10 mouse cellular contexts compared by ENCODE assay signal in genomic region chr14:32856246-32856645, GRCm38 (mm10). TPM values are rescaled to one million over a fixed set of nuclear protein-coding genes. Genes with fewer than 3 reads are reported as not detected.
A peak's percentile ranks its signal among the peaks of the same experiment; 100 is the strongest.
DNase-seq lines count a peak whose midpoint lies in the region; ATAC-seq lines count a peak whose summit lies in the region.
"Had no signal": no experiment of that assay in that cellular context is flagged by ENCODE, and none has a peak within 500 bp of the region (broad histone marks: within the 10 kb centered on the region; RNA-seq: fewer than 3 reads in every experiment).

No protein-coding gene starts in this region.

- 36% methylated on average over 5 of the region's 5 CpGs for WGBS in heart, embryonic 14.5 days
- WGBS in embryonic facial prominence, embryonic 13.5 days: 33% methylated on average over 5 of the region's 5 CpGs
- WGBS in hindbrain, embryonic 16.5 days: 44% methylated on average over 5 of the region's 5 CpGs
- 43% methylated on average over 5 of the region's 5 CpGs for WGBS in midbrain, embryonic 14.5 days

- intact Hi-C loops in heart, postnatal 36 days (cut with DNase I): loop anchor here (2.0 kb wide), 1 partner anchor 105 kb away; no protein-coding TSS in a partner anchor

- peak overlapping the region; percentile 70 to 74 for H3K4me3 ChIP-seq in heart, embryonic 14.5 days (ENCODE audit: control insufficient read depth in 1 of 2, insufficient read depth in 1 of 2, low read depth in 1 of 2, low read length in 2 of 2)
- peak overlapping the region; percentile 60 for H3K4me3 ChIP-seq in embryonic facial prominence, embryonic 13.5 days
- peak overlapping the region; percentile 56 for H3K4me3 ChIP-seq in hindbrain, embryonic 16.5 days (ENCODE audit: low read length)
- H3K4me3 ChIP-seq in midbrain, embryonic 14.5 days (replicated peaks; ENCODE audit: low read depth, low read length): peak overlapping the region; percentile 49

- H3K27ac ChIP-seq in heart, embryonic 14.5 days (replicated peaks in 1 of 2; ENCODE audit: control insufficient read depth in 1 of 2, insufficient read depth in 1 of 2, low read depth in 2 of 2, low read length in 2 of 2): peak overlapping the region in 1 of 2 experiments; percentile 70; a peak in 1 of 4 replicates
- H3K27ac ChIP-seq in embryonic facial prominence, embryonic 13.5 days: no peak overlapping the region; the same call in 1 of the 2 replicates
- no peak overlapping the region for H3K27ac ChIP-seq in hindbrain, embryonic 16.5 days (ENCODE audit: low read depth, low read length)
- H3K27ac ChIP-seq in midbrain, embryonic 14.5 days (replicated peaks; ENCODE audit: low read depth, low read length): no peak overlapping the region

- peaks cover 26 to 35% of the 10 kb centered on the region in 2 experiments for H3K4me1 ChIP-seq in heart, embryonic 14.5 days (ENCODE audit: control insufficient read depth in 2 of 2, insufficient read depth in 2 of 2, low read length in 2 of 2)
- H3K4me1 ChIP-seq in embryonic facial prominence, embryonic 13.5 days: peaks cover 29% of the 10 kb centered on the region
- H3K4me1 ChIP-seq in hindbrain, embryonic 16.5 days (ENCODE audit: control insufficient read depth, insufficient read depth, low read depth, low read length): peaks cover 5% of the 10 kb centered on the region
- no peaks in the 10 kb centered on the region; the same call in 1 of the 2 replicates for H3K4me1 ChIP-seq in midbrain, embryonic 14.5 days (ENCODE audit: control insufficient read depth, insufficient read depth, low read length)

- no peak for DNase-seq in heart, postnatal 36 days
- no peak for DNase-seq in midbrain, embryonic 14.5 days
- DNase-seq in spleen, postnatal 10 days (ENCODE audit: low spot score in 2 of 2): no peak
- DNase-seq in layer of hippocampus, adult 8-10 months (ENCODE audit: low spot score in 2 of 2): no peak
- DNase-seq in Muller cell, postnatal 12 days (ENCODE audit: inconsistent ontology term): no peak

- ATAC-seq in heart, embryonic 14.5 days (ENCODE audit: insufficient number of reproducible peaks, insufficient read depth, low FRiP score, low read depth): no peak
- no peak for ATAC-seq in embryonic facial prominence, embryonic 13.5 days (ENCODE audit: insufficient number of reproducible peaks, insufficient read depth, low FRiP score, low TSS enrichment, low read depth)
- no peak for ATAC-seq in hindbrain, embryonic 16.5 days
- ATAC-seq in midbrain, embryonic 14.5 days (ENCODE audit: low FRiP score, low TSS enrichment): no peak

- H3K9ac ChIP-seq in heart, embryonic 14.5 days (ENCODE audit: low read length): peak overlapping the region; percentile 91
- peak overlapping the region; percentile 82 for H3K9ac ChIP-seq in embryonic facial prominence, embryonic 13.5 days
- H3K9ac ChIP-seq in hindbrain, embryonic 16.5 days (ENCODE audit: low read depth, low read length): peak overlapping the region; percentile 77; the same call in 1 of the 2 replicates
- H3K9ac ChIP-seq in midbrain, embryonic 14.5 days (replicated peaks; ENCODE audit: low read length): no peak overlapping the region

- H3K4me2 ChIP-seq in heart, embryonic 14.5 days (ENCODE audit: low read length): peak overlapping the region; percentile 83
- H3K4me2 ChIP-seq in embryonic facial prominence, embryonic 13.5 days: peak overlapping the region; percentile 72
- H3K4me2 ChIP-seq in hindbrain, embryonic 16.5 days (ENCODE audit: low read length): peak overlapping the region; percentile 82
- H3K4me2 ChIP-seq in midbrain, embryonic 14.5 days (ENCODE audit: low read length): peak overlapping the region; percentile 93

- no peaks in the 10 kb centered on the region for H3K27me3 ChIP-seq in heart, embryonic 14.5 days (ENCODE audit: control insufficient read depth, insufficient read depth, low read length)
- H3K27me3 ChIP-seq in embryonic facial prominence, embryonic 13.5 days: peaks cover 23% of the 10 kb centered on the region
- no peaks in the 10 kb centered on the region for H3K27me3 ChIP-seq in hindbrain, embryonic 16.5 days (replicated peaks; ENCODE audit: control insufficient read depth, insufficient read depth, low read length)
- no peaks in the 10 kb centered on the region; the same call in 1 of the 2 replicates for H3K27me3 ChIP-seq in midbrain, embryonic 14.5 days (ENCODE audit: control insufficient read depth, insufficient read depth, low read length)
- H3K27me3 ChIP-seq: CH12.LX had no signal

- no peaks in the 10 kb centered on the region for H3K36me3 ChIP-seq in heart, embryonic 14.5 days (ENCODE audit: control insufficient read depth, insufficient read depth, low read length)
- no peaks in the 10 kb centered on the region for H3K36me3 ChIP-seq in embryonic facial prominence, embryonic 13.5 days
- no peaks in the 10 kb centered on the region for H3K36me3 ChIP-seq in hindbrain, embryonic 16.5 days (ENCODE audit: control insufficient read depth, insufficient read depth, low read length)
- H3K36me3 ChIP-seq in midbrain, embryonic 14.5 days (ENCODE audit: control insufficient read depth, insufficient read depth, low read length): no peaks in the 10 kb centered on the region

- no peaks in the 10 kb centered on the region for H3K9me3 ChIP-seq in heart, embryonic 14.5 days (ENCODE audit: control insufficient read depth, low read length)
- no peaks in the 10 kb centered on the region for H3K9me3 ChIP-seq in embryonic facial prominence, embryonic 13.5 days
- H3K9me3 ChIP-seq in hindbrain, embryonic 16.5 days (ENCODE audit: control insufficient read depth, low read length): no peaks in the 10 kb centered on the region
- no peaks in the 10 kb centered on the region for H3K9me3 ChIP-seq in midbrain, embryonic 14.5 days (ENCODE audit: control insufficient read depth, low read length)

RNA-seq across cellular contexts. Expression of gene Vstm4, which starts 0.3 kb away (rescaled TPM):
- polyA plus RNA-seq in heart, embryonic 14.5 days (2014; fragmentation: Nextera tagmentation; extraction: Ambion mirVana): 20.3 and 21.9 TPM in 2 replicates
- 10 to 100 TPM in 1 of 2 experiments, 1 to 10 TPM in 1; 7.0 to 10.2 TPM for total RNA-seq in heart, postnatal 36 days (2021)
- 20.9 and 21.7 TPM in 2 replicates for polyA plus RNA-seq in embryonic facial prominence, embryonic 13.5 days (2015; fragmentation: Nextera tagmentation; extraction: Ambion mirVana)
- polyA plus RNA-seq in hindbrain, embryonic 16.5 days (2015; fragmentation: Nextera tagmentation; extraction: Ambion mirVana): 14.5 and 16.3 TPM in 2 replicates
- polyA plus RNA-seq in midbrain, embryonic 14.5 days (2014; fragmentation: Nextera tagmentation; extraction: Ambion mirVana): 2.2 and 7.7 TPM in 2 replicates
- total RNA-seq in layer of hippocampus, adult 8-10 months (2022): 1 to 10 TPM; 3.1 to 4.6 (median 3.5) TPM
- total RNA-seq: CH12.LX had no signal

RNA-seq across cellular contexts. Expression of gene Fam170b, which starts 22.5 kb away (rescaled TPM):
- polyA plus RNA-seq in heart, embryonic 14.5 days (2014; fragmentation: Nextera tagmentation; extraction: Ambion mirVana): 0.19 TPM in 1 of 2 replicates, not detected in the other
- under 1 TPM in 1 of 2 experiments, not detected in 1; 0.17 TPM for total RNA-seq in heart, postnatal 36 days (2021)
- 0.15 TPM in 1 of 2 replicates, not detected in the other for polyA plus RNA-seq in embryonic facial prominence, embryonic 13.5 days (2015; fragmentation: Nextera tagmentation; extraction: Ambion mirVana)
- not detected in 2 replicates for polyA plus RNA-seq in hindbrain, embryonic 16.5 days (2015; fragmentation: Nextera tagmentation; extraction: Ambion mirVana)
- polyA plus RNA-seq in midbrain, embryonic 14.5 days (2014; fragmentation: Nextera tagmentation; extraction: Ambion mirVana): not detected in 2 replicates
- not detected for total RNA-seq in layer of hippocampus, adult 8-10 months (2022)
- total RNA-seq: adrenal gland, postnatal 10 days; CH12.LX had no signal
